Mouse (Mus musculus) stomach, postnatal 0 days (tissue): ENCODE data around the gene Stag3. TPM values are rescaled to one million over a fixed set of nuclear protein-coding genes. Genes with fewer than 3 reads are reported as not detected.

Experiments
- ATAC-seq: fragments of 200-750 bp; cut with Nextera tagmentation; 2 replicates; pipeline ENCODE4 v1.8.0; 2017; ENCODE audit not compliant: low FRiP score, low TSS enrichment
- DNase-seq: peaks from one replicate; pipeline ENCODE4 v3.0.0-alpha.2; 2016; ENCODE audit warnings: low spot score
- H3K27ac ChIP-seq: fragments of 300-500 bp; sonication (generic); replicated peaks from 2 replicates; pipeline ENCODE4 v1.5.1; 2014; ENCODE audit warnings: mild to moderate bottlenecking, control low read depth
- H3K27me3 ChIP-seq: fragments of 300-500 bp; sonication (generic); 2 replicates; pipeline ENCODE4 v1.6.1; 2014; ENCODE audit warnings: low read length; ENCODE audit not compliant: control insufficient read depth, insufficient read depth
- H3K36me3 ChIP-seq: fragments of 300-500 bp; sonication (generic); 2 replicates; pipeline ENCODE4 v1.6.1; 2014; ENCODE audit warnings: low read length, mixed read lengths; ENCODE audit not compliant: control insufficient read depth, insufficient read depth
- H3K4me1 ChIP-seq: fragments of 300-500 bp; sonication (generic); replicated peaks from 2 replicates; pipeline ENCODE4 v1.6.1; 2014; ENCODE audit warnings: antibody characterized with exemption; ENCODE audit not compliant: control insufficient read depth, insufficient read depth
- H3K4me2 ChIP-seq: fragments of 300-500 bp; sonication (generic); replicated peaks from 2 replicates; pipeline ENCODE4 v1.6.1; 2014; ENCODE audit warnings: low read depth, mild to moderate bottlenecking, control low read depth, moderate library complexity
- H3K4me3 ChIP-seq: fragments of 300-500 bp; sonication (generic); 2 replicates; pipeline ENCODE4 v1.5.1; 2014; ENCODE audit warnings: low read depth, low read length, control low read depth
- H3K9ac ChIP-seq: fragments of 300-500 bp; sonication (generic); 2 replicates; pipeline ENCODE4 v1.6.1; 2014; ENCODE audit warnings: mild to moderate bottlenecking, low read length, control low read depth, mixed read lengths
- H3K9me3 ChIP-seq: fragments of 300-500 bp; sonication (generic); 2 replicates; pipeline ENCODE4 v1.6.1; 2016; ENCODE audit warnings: low read length; ENCODE audit not compliant: control insufficient read depth
- CTCF ChIP-seq: IDR thresholded peaks from 2 replicates; pipeline ENCODE4 v1.5.1; 2016; ENCODE audit warnings: antibody characterized with exemption, low read depth, mild to moderate bottlenecking, moderate library complexity
- EP300 ChIP-seq: optimal IDR thresholded peaks from 2 replicates; pipeline ENCODE3; 2016; ENCODE audit warnings: antibody characterized with exemption
- WGBS: fragments of 180-500 bp; shearing (Covaris S2); extraction: QIAGEN DNeasy Blood & Tissue Kit; methylation state at CpG from one replicate; pipeline ENCODE4 v1.1.7; 2014; 5-methylcytosine and 5-hydroxymethylcytosine counted together
- polyA plus RNA-seq: library from polyadenylated mRNA; unstranded; fragments of >200 nt; fragmentation: Nextera tagmentation; extraction: Ambion mirVana; gene quantifications from 2 replicates; pipeline ENCODE4 v1.2.1, GENCODE M21; 2015

The Stag3 gene
- polyA plus RNA-seq, 1 experiment from 2014 or later, result 0.50 TPM

DNA sequence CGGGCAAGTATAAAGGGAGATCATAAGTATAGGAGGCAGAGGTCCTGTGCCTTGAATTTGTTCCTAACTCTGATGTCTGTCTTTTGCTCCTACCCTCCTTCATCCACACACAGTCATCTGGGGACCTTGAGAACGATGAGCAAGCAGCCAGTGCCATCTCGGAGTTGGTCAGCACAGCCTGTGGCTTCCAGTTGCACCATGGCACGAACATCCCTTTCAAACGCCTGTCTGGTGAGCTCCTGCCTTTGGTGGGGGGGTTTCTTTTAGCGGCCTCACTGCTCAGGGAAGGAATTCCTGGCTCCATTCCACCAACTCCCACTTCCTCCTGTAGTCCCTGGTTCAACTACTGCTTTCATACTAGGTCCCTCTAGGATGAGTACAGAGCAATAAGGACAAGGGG is 21.5 kb upstream of the Stag3 start:
- 82% methylated on average over 6 of the region's 6 CpGs for WGBS
- TF ChIP-seq EP300 (no peak), CTCF (no peak)
- no peak overlapping the region for H3K4me2 ChIP-seq
- H3K9ac ChIP-seq, result no peak overlapping the region
- 0 out of 2 replicates have a peak, but pooled peaks cover 5% of the 10 kb centered on the region for H3K4me1 ChIP-seq
- H3K27me3 ChIP-seq, result no peaks in the 10 kb centered on the region
- ATAC-seq (no peak), DNase-seq (no peak)
- no peaks in the 10 kb centered on the region for H3K9me3 ChIP-seq
- H3K36me3 ChIP-seq, result peaks cover 10% of the 10 kb centered on the region; the same call in 1 of the 2 replicates
- H3K27ac ChIP-seq, result no peak overlapping the region
- H3K4me3 ChIP-seq, result no peak overlapping the region

DNA sequence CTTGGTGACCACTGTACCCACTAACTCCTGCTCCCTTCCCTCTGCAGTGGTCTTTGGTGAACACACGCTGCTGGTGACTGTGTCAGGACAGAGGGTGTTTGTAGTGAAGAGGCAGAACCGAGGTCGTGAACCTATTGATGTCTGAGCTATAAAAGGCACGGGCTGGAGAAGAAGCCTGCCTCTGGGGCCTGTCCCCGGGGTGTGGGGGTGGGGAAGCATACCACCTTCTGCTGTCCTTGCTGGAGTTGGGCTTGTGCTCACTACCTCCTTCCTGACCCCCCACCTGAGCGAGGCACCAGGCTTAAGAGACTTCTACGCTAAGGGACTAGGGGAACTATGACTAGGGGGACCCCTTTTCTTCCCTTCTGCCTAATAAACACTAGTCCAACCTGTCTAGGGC is 21.0 kb upstream of the Stag3 start:
- no peak overlapping the region for H3K4me2 ChIP-seq
- no peak overlapping the region for H3K9ac ChIP-seq
- no peaks in the 10 kb centered on the region for H3K27me3 ChIP-seq
- no peak overlapping the region for H3K27ac ChIP-seq
- ATAC-seq (no peak), DNase-seq (no peak)
- TF ChIP-seq EP300 (no peak), CTCF (no peak)
- H3K36me3 ChIP-seq, result peaks cover 10% of the 10 kb centered on the region; the same call in 1 of the 2 replicates
- H3K9me3 ChIP-seq, result no peaks in the 10 kb centered on the region
- no peak overlapping the region for H3K4me3 ChIP-seq
- 75% methylated on average over 7 of the region's 7 CpGs for WGBS
- 0 out of 2 replicates have a peak, but pooled peaks cover 5% of the 10 kb centered on the region for H3K4me1 ChIP-seq

DNA sequence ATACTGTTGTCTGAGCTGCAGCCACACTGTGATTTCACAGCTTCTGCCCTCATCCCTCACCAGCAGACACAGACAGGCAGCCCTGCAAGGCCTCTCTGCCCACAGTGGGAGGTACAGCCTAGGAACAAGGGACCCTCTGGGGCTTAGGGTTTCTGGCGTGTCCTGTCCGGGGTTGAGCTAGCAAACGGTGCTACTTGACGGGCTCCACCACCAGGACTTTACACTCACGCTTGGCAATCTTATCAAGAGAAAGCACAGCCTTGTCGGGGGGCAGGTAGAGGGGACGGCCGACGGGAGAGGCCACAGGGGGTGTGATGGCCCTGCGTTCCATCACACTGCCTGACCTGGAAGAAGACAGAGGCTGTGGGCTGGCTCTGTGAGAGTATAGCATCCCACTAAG is 20.0 kb upstream of the Stag3 start:
- Histone ChIP-seq H3K9ac (no peak overlapping the region), H3K36me3 (peaks cover 10% of the 10 kb centered on the region; the same call in 1 of the 2 replicates), H3K9me3 (no peaks in the 10 kb centered on the region), H3K4me2 (no peak overlapping the region), H3K27me3 (no peaks in the 10 kb centered on the region), H3K27ac (no peak overlapping the region), H3K4me3 (no peak overlapping the region), H3K4me1 (0 out of 2 replicates have a peak, but pooled peaks cover 7% of the 10 kb centered on the region)
- TF ChIP-seq EP300, result no peak
- no peak for TF ChIP-seq CTCF
- DNase-seq, result no peak
- ATAC-seq, result no peak
- WGBS, result 71% methylated on average over 10 of the region's 10 CpGs

DNA sequence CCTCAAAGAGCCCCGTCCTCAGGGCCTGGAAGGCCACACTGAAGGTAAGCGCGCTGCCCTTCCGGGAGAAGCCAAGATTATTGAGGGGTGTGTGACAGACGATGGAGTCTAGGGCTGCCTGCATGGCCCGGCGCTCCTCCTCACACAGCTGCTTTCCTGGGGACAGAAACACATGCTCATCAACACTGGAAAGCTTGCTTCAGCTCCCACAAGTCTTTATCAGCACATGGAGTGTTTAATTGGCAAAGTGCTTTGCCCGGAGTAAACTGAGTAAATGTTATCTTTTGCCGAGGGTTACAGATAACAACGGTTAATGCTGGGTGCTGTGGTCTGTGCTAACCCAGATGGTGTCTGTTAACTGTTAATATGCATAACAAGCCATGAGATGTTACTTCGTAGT is 19.2 kb upstream of the Stag3 start:
- no peak overlapping the region for H3K9ac ChIP-seq
- H3K27ac ChIP-seq, result no peak overlapping the region
- DNase-seq (no peak), ATAC-seq (no peak)
- 70% methylated on average over 11 of the region's 11 CpGs for whole genome bisulfite sequencing
- no peak overlapping the region for H3K4me3 ChIP-seq
- no peaks in the 10 kb centered on the region for H3K27me3 ChIP-seq
- no peak for TF ChIP-seq CTCF
- TF ChIP-seq EP300, result no peak
- peaks cover 10% of the 10 kb centered on the region; the same call in 1 of the 2 replicates for H3K36me3 ChIP-seq
- H3K4me1 ChIP-seq, result 0 out of 2 replicates have a peak, but pooled peaks cover 7% of the 10 kb centered on the region
- H3K4me2 ChIP-seq, result no peak overlapping the region
- no peaks in the 10 kb centered on the region for H3K9me3 ChIP-seq

DNA sequence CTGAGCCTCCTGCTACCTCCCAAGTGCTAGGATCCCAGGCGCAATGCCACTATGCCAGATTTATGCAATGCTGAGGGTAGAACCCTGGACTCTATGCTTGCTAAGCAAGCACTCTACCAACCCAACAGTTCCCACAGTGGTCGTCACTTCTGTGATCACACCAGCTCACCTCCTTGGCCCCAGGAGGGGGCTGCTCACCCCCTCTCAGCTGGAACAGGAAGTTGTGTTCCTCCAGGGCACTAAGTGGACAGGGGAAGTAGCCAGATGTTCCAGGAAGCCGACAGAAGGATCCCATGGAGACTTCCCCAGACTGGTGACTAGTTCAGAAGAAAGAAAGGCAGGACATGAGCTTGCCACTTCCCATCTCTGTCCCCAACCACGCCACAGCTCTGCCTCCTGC is 18.0 kb upstream of the Stag3 start:
- peaks cover 10% of the 10 kb centered on the region; the same call in 1 of the 2 replicates for H3K36me3 ChIP-seq
- H3K9me3 ChIP-seq, result no peaks in the 10 kb centered on the region
- 0 out of 2 replicates have a peak, but pooled peaks cover 2% of the 10 kb centered on the region for H3K4me1 ChIP-seq
- H3K4me3 ChIP-seq, result no peak overlapping the region
- H3K27me3 ChIP-seq, result no peaks in the 10 kb centered on the region
- WGBS, result 82% methylated on average over 4 of the region's 4 CpGs
- DNase-seq (no peak), ATAC-seq (no peak)
- no peak overlapping the region; the same call in 1 of the 2 replicates for H3K9ac ChIP-seq
- H3K4me2 ChIP-seq, result no peak overlapping the region
- no peak overlapping the region for H3K27ac ChIP-seq
- TF ChIP-seq CTCF, result no peak
- no peak for TF ChIP-seq EP300

DNA sequence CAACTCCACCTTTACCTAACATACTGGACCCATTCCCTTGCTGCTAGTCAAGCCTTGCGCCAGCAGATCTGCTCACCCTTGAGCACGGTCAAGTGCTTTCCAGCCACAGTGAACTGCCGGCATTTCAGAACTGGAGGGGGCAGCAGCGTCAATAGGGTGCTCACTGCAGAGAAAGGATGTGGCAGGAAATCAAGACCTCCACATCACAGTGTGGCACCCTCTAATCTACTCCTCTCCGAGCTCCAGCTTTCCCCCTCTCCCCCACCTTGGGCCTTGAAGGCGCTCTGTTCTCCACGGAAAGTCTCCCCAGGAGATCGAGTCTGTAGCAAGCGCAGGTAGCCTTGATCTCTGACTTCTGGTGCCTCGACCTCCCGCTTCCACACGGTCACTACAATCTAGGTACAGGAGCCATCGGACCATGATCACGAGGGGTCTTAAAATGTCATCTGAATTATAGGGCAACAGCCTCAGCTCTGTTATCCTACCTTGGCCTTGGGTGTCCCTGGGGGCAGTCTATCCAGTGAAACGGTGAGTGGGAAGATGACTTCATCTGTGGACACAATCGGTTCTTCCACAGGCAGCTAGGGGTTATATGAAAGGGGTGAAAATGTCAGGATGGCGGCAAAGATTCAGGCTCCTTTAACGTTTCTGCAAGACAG is 17.3 kb upstream of the Stag3 start:
- Histone ChIP-seq H3K27me3 (no peaks in the 10 kb centered on the region), H3K4me1 (0 out of 2 replicates have a peak, but pooled peaks cover 2% of the 10 kb centered on the region), H3K4me3 (peak overlapping the region; percentile 81), H3K9ac (peak overlapping the region; percentile 88), H3K4me2 (peak overlapping the region; percentile 99), H3K27ac (no peak overlapping the region), H3K36me3 (peaks cover 10% of the 10 kb centered on the region; the same call in 1 of the 2 replicates), H3K9me3 (no peaks in the 10 kb centered on the region)
- DNase-seq (no peak), ATAC-seq (no peak)
- TF ChIP-seq CTCF (0 out of 2 replicates have a peak, but pooled peaks have one; percentile 4), EP300 (no peak)
- 62% methylated on average over 18 of the region's 18 CpGs for WGBS
